Mouse (Mus musculus) right cerebral cortex, adult 18-20 months (tissue): ENCODE results near the gene Rbl1.
"Not testable (repeated sequence)": the region's sequence is repeated elsewhere in the genome, so short reads cannot be mapped to it uniquely, and the experiment has no call there.

ENCODE experiments used
- DNase-seq: peaks from one replicate; pipeline ENCODE4 v3.0.0; 2022; ENCODE audit warnings: mixed read lengths

The Rbl1 gene

GRCm38 (mm10) chr2:157204366-157205218 lies at the start of gene Rbl1:
Gene Rbl1, minus strand, starts transcription at chr2:157204534.
- DNase-seq = peak; percentile 92

DNA sequence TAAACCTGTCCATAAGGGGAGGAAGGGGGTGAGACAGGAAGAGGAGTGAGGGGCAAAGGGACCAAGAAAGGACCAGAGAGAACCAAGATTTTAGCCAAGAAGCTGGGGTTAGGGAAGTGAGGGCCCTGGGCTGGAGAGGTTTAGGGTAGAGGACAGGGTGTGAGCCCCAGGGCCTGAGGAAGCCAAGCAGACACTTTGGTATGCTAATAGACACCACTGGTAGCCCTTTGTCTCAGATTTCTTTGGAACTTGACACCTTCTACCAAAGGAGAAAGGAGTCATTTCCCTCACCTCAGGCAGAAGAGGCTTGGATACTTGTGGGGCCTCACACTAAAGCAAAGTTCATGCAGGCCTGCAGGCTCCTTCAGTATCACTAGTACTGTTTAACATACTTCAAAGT lies 43.8 kb upstream of the Rbl1 start:
- no peak for DNase-seq

DNA sequence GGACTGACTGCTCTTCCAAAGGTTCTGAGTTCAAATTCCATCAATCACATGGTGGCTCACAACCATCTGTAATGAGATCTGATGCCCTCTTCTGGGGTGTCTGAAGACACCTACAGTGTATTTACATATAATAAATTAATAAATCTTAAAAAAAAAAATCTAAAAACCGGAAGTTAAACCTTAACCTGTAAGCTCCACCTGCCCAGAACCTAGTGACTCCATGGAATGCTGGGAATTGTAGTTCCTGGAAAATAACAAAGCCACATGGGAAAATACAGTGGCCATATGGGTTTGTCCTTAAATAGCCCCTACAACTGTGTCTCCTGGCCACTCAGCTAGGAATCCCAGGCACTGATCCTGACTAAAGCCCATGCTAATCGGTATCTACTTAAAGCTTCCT lies 41.3 kb upstream of the Rbl1 start:
- no peak for DNase-seq

DNA sequence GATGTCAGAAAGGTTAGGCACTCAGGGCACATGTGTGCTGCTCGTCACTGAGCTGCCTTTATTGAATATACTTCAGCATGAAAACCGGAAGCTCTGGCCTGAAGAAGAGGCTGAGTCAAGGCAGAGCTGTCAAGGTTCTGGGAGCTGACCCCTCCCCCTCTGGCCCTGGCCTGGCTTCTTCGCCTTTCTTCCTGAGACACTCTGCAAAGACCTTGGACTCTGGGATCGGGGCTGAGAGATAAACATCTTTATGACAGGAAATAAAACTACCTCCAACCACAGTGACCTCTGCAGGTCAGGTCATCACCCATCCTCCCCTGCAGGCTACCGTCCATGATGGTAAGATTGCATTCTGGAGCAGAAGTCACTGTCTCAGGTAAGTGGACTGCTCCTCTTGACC lies 40.7 kb upstream of the Rbl1 start:
- no peak for DNase-seq

GRCm38 (mm10) chr2:157235946-157236345 lies 31.6 kb upstream of the Rbl1 start:
- no peak for DNase-seq

- not testable (repeated sequence) for DNase-seq
Measured at GRCm38 (mm10) chr2:157221916-157222315, 17.6 kb upstream of the Rbl1 start.

GRCm38 (mm10) chr2:157220108-157220507 lies 15.8 kb upstream of the Rbl1 start:
- no peak for DNase-seq

GRCm38 (mm10) chr2:157211731-157212130 lies 7.4 kb upstream of the Rbl1 start:
- DNase-seq = no peak

- peak; percentile 17 for DNase-seq
Measured at GRCm38 (mm10) chr2:157203459-157204365, 622 bp downstream of the Rbl1 start.

GRCm38 (mm10) chr2:157203026-157203425 lies 1.3 kb downstream of the Rbl1 start:
- DNase-seq = no peak

GRCm38 (mm10) chr2:157202361-157202760 lies 2.0 kb downstream of the Rbl1 start:
- no peak for DNase-seq

DNA sequence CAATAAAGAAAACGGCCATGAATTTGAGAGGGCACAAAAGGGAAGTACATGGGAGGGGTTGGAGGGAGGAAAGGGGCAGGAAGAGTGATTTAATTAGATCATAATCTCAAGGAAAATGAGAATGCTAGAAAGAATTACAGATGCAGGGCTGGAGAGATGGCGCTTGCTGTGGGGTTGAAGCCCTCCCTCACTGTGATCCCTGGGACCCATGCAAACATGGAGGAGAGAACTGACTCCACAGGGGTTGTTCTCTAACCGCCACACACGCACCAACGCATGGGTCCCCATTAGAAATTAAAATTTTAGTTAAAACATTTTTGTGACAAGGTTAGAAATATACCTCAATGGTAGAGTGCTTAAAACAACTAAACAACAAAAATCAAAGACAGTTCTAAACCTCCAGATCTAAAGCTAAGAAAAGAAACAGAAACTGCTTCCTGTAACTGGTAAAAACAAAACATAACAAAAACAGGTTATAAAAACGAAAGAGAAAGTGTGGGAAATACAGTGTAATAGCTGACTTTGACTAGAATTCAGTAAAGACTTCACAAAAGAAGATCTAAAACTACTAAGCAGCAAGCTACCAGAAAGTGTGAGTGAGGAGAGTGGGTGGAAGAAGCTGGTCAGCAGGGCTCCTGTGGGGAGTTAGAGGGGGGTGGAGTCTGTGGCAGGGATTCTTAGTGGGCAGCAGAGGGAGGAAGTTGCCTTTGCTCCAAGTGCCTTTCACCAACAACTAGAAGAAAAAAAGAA lies 3.1 kb downstream of the Rbl1 start:
- DNase-seq = peak; percentile 3

DNA sequence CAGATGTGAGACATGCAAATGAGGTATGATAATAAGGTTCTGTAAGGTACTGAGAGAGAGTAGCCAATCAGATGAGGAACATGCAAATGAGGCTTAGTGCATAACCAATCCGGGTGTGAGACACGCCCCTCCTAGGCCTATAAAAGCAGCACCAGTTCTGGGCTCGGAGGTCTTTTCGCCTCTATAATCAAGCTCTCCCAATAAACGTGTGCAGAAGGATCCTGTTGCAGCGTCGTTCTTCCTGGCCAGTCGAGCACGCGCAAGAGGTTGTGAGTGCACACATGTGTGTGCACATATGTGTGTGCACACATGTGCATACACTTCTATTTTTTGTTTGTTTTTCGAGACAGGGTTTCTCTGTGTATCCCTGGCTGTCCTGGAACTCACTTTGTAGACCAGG lies 5.9 kb downstream of the Rbl1 start:
- not testable (repeated sequence) for DNase-seq

GRCm38 (mm10) chr2:157190651-157191050 lies 13.7 kb downstream of the Rbl1 start:
- no peak for DNase-seq

- DNase-seq = peak; percentile 28
Measured at GRCm38 (mm10) chr2:157187223-157187622, 17.1 kb downstream of the Rbl1 start.

GRCm38 (mm10) chr2:157186504-157186903 lies 17.8 kb downstream of the Rbl1 start:
- no peak for DNase-seq

DNA sequence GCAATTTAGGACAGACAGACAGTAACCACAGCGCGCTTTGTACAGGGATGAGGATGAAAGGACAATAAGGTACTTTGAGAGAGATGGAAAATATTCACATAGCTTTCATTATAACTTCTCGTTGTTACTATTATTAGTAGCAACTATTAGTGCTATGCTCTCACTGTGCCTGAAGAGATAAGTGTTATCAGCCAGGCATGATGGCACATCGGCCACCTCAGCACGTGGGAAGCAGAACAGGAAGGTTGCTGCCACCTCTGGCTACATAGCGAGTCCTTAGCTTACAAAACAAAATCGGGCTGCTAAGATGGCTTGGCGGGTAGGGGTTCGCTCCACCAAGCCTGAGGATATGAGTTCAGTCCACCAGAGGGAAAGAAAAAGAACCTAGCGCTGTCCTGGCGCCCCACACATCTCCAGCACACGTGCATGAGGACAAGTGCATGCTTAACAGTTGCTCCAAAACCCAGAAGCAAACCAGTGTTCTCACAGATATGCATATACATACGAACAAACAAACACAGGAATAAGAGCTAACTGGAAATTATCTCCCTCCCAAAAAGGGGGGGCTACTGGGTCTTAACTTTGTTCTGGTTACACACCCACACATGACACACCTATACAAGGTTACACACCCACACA lies 19.2 kb downstream of the Rbl1 start:
- DNase-seq = no peak

GRCm38 (mm10) chr2:157178167-157178566 lies 26.2 kb downstream of the Rbl1 start:
- no peak for DNase-seq

- no peak for DNase-seq
Measured at GRCm38 (mm10) chr2:157176248-157176647, 28.1 kb downstream of the Rbl1 start.

DNA sequence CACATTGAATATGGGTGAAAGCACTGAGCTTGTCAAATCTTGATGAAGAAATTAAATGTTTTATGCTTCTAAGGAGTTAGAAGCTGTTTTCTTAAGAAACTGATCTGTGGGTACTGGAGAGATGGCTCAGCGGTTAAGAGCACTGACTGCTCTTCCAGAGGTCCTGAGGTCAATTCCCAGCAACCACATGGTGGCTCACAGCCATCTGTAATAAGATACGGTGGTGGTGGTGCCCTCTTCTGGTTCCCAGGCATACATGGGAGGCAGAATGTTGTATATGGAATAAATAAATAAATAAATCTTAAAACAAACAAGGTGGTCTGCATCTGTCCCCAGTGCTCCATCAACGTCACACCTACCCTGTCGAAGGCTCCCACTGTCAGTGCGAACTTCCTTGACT lies 29.9 kb downstream of the Rbl1 start:
- no peak for DNase-seq

- no peak for DNase-seq
Measured at GRCm38 (mm10) chr2:157173555-157173954, 30.8 kb downstream of the Rbl1 start.

DNA sequence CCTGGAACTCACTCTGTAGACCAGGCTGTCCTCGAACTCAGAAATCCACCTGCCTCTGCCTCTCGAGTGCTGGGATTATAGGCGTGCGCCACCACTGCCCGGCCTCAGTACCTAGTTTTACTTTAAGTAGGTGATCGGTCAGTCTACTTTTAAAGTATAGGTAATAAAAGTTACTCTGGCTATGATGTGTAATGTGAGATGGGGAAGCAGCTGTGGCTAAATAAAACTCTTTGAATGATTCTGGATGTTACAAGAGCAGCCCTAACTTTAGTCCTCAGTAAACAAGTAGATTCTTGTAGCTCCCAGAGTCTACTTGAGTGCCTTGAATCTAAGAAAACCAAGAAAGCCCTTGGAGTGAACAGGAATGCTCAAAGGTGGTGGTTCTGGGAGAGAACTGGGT lies 31.4 kb downstream of the Rbl1 start:
- DNase-seq = no peak

DNA sequence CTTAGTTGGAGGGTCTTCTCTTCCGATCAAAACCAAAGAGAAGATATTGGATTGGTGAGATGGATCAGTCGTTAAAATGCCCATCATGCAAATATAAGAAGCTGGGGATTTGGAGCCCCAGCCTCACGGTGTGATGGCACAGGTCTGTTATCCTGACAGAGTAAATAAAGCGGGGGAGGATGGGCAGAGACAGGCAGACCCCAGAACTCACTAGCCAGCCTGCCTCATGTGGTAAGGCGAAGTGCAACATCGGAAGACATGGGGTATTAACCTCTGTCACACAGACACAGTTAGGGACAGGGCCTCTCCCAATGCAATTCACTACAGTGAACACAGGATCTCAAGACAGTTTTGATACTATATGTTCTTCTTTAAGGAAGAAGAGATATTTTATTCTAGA lies 33.7 kb downstream of the Rbl1 start:
- no peak for DNase-seq
